Mouse (Mus musculus) T-helper 2 cell (primary cell): ENCODE measurements around the gene Tsks.

Source experiments
- in situ Hi-C: fragments of 300-600 bp; cut with MboI, MseI; formaldehyde crosslinking; loops from one replicate; pipeline ENCODE4 v1.15.1; 2025; ENCODE audit warnings: high pct_unique_total_duplicates

Gene Tsks

DNA sequence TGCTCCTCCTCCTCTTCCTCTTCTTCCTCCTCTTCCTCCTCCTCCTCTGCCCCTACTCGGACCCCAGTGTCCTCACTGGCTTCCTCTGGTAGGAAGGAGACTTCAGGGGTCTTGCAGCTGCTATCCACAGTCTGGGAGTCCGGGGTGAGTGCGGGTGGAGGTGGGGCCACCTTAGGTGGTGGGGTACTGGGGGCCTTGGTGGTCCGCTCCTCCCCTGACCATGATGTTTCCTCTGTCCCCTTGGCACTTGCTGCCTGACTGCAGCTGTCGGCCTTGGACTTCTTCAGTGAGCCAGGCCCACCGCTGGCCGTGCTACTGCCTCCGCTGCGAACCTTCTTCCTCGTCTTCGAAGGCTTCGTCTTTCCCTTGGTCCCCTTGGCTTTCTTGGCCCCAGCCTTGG lies 63.5 kb downstream of the Tsks start:
- in situ Hi-C loops, result no loop called here

DNA sequence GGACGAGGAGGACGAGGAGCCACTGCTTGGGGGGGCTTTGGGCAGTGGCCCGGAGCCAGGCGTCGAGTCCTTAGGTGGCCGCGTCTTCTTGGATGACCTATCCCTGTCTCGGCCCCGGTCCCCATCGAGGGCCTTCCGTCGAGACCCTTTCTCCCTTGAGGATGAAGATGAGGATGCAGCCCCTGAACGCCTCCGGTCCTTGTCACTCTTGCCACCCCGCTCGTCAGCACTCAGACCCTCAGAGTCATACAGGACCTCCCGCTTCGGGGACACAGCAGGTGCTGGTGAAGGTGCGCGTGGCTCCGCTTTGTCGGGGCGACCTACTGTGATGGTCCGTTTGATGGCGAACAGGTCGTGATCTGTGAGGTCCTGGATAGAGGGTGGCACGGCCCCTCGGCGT lies 64.1 kb downstream of the Tsks start:
- in situ Hi-C loops, result no loop called here
